Mouse (Mus musculus) layer of hippocampus, adult 9-10 months (tissue): ENCODE measurements around the gene Cyp1a2.
A peak's percentile ranks its signal among the peaks of the same experiment; 100 is the strongest.

ENCODE experiments used
- DNase-seq: peaks from one replicate; pipeline ENCODE4 v3.0.0; 2022; ENCODE audit warnings: low spot score

The Cyp1a2 gene

GRCm38 (mm10) chr9:57671500-57671899 is 12.0 kb downstream of the Cyp1a2 start:
- no peak for DNase-seq

GRCm38 (mm10) chr9:57671037-57671436 is 12.5 kb downstream of the Cyp1a2 start:
- DNase-seq = no peak

GRCm38 (mm10) chr9:57669566-57669965 is 13.9 kb downstream of the Cyp1a2 start:
- DNase-seq = no peak

GRCm38 (mm10) chr9:57668277-57668676 is 15.2 kb downstream of the Cyp1a2 start:
- no peak for DNase-seq

- no peak for DNase-seq
These were observed 15.7 kb downstream of the Cyp1a2 start for GRCm38 (mm10) chr9:57667817-57668216.

GRCm38 (mm10) chr9:57667136-57667535 is 16.4 kb downstream of the Cyp1a2 start:
- no peak for DNase-seq

- no peak for DNase-seq
These were observed 17.0 kb downstream of the Cyp1a2 start for GRCm38 (mm10) chr9:57666536-57666935.

GRCm38 (mm10) chr9:57664616-57665015 is 18.9 kb downstream of the Cyp1a2 start:
- DNase-seq = no peak

- DNase-seq = no peak
These were observed 22.0 kb downstream of the Cyp1a2 start for GRCm38 (mm10) chr9:57661552-57661951.

- no peak for DNase-seq
These were observed 23.0 kb downstream of the Cyp1a2 start for GRCm38 (mm10) chr9:57660501-57660900.

GRCm38 (mm10) chr9:57659774-57660173 is 23.7 kb downstream of the Cyp1a2 start:
- peak; percentile 77 for DNase-seq

GRCm38 (mm10) chr9:57658970-57659369 is 24.5 kb downstream of the Cyp1a2 start:
- DNase-seq = no peak

- no peak for DNase-seq
These were observed 25.7 kb downstream of the Cyp1a2 start for GRCm38 (mm10) chr9:57657843-57658242.

- DNase-seq = no peak
These were observed 26.7 kb downstream of the Cyp1a2 start for GRCm38 (mm10) chr9:57656631-57657350.

- peak; percentile 97 for DNase-seq
These were observed 27.8 kb downstream of the Cyp1a2 start for GRCm38 (mm10) chr9:57655749-57656148.

- DNase-seq = no peak
These were observed 28.5 kb downstream of the Cyp1a2 start for GRCm38 (mm10) chr9:57654966-57655365.

GRCm38 (mm10) chr9:57653283-57653682 is 30.2 kb downstream of the Cyp1a2 start, which contains the start of gene Csk:
Gene Csk (minus strand): TSS chr9:57653631.
- DNase-seq = no peak

- DNase-seq = no peak
These were observed 30.6 kb downstream of the Cyp1a2 start for GRCm38 (mm10) chr9:57652855-57653254.

- DNase-seq = no peak
These were observed 31.2 kb downstream of the Cyp1a2 start for GRCm38 (mm10) chr9:57652351-57652750.

- no peak for DNase-seq
These were observed 32.7 kb downstream of the Cyp1a2 start for GRCm38 (mm10) chr9:57650786-57651311.

- DNase-seq = no peak
These were observed 33.2 kb downstream of the Cyp1a2 start for GRCm38 (mm10) chr9:57650130-57650785.

- no peak for DNase-seq
These were observed 36.0 kb downstream of the Cyp1a2 start for GRCm38 (mm10) chr9:57647286-57648108.
